In genomic region chr16:44337541-44337940, GRCm38 (mm10) we compare ENCODE assay signal across 20 mouse cellular contexts. TPM values are rescaled to one million over a fixed set of nuclear protein-coding genes. Genes with fewer than 3 reads are reported as not detected.
DNase-seq lines count a peak whose midpoint lies in the region; ATAC-seq lines count a peak whose summit lies in the region.
"Had no signal": no experiment of that assay in that cellular context is flagged by ENCODE, and none has a peak within 500 bp of the region (broad histone marks: within the 10 kb centered on the region; RNA-seq: fewer than 3 reads in every experiment).

No protein-coding gene starts in this region.

- no peak overlapping the region for H3K27ac ChIP-seq in midbrain, embryonic 11.5 days (ENCODE audit: low read depth, low read length)
- H3K27ac ChIP-seq in midbrain, embryonic 14.5 days (replicated peaks; ENCODE audit: low read depth, low read length) = no peak overlapping the region
- H3K27ac ChIP-seq in forebrain, embryonic 10.5 days = no peak overlapping the region
- H3K27ac ChIP-seq: embryonic facial prominence, embryonic 10.5 days; embryonic facial prominence, embryonic 12.5 days; forebrain, embryonic 13.5 days; forebrain, embryonic 15.5 days had no signal

- no peak for ATAC-seq in midbrain, embryonic 11.5 days (ENCODE audit: low FRiP score)
- ATAC-seq in midbrain, embryonic 14.5 days (ENCODE audit: low FRiP score, low TSS enrichment) = no peak
- ATAC-seq: activated CD4-positive, CD25-positive, alpha-beta regulatory T cell, adult 4 months; forebrain, embryonic 13.5 days; forebrain, embryonic 15.5 days had no signal

- H3K9ac ChIP-seq in midbrain, embryonic 11.5 days (ENCODE audit: low read length) = no peak overlapping the region
- no peak overlapping the region for H3K9ac ChIP-seq in midbrain, embryonic 14.5 days (replicated peaks; ENCODE audit: low read length)
- H3K9ac ChIP-seq: embryonic facial prominence, embryonic 12.5 days; forebrain, embryonic 13.5 days; forebrain, embryonic 15.5 days had no signal

- H3K4me2 ChIP-seq in midbrain, embryonic 11.5 days = no peak overlapping the region
- H3K4me2 ChIP-seq in midbrain, embryonic 14.5 days (ENCODE audit: low read length) = no peak overlapping the region
- H3K4me2 ChIP-seq: embryonic facial prominence, embryonic 12.5 days; forebrain, embryonic 13.5 days; forebrain, embryonic 15.5 days had no signal

- no peak overlapping the region for H3K4me3 ChIP-seq in midbrain, embryonic 11.5 days (ENCODE audit: low read depth, low read length)
- no peak overlapping the region for H3K4me3 ChIP-seq in midbrain, embryonic 14.5 days (replicated peaks; ENCODE audit: low read depth, low read length)
- H3K4me3 ChIP-seq in forebrain, embryonic 10.5 days = no peak overlapping the region
- H3K4me3 ChIP-seq: embryonic facial prominence, embryonic 10.5 days; embryonic facial prominence, embryonic 12.5 days; erythroblast, embryonic 14.5 days; forebrain, embryonic 13.5 days; forebrain, embryonic 15.5 days had no signal

- no peaks in the 10 kb centered on the region for H3K9me3 ChIP-seq in midbrain, embryonic 11.5 days (ENCODE audit: control insufficient read depth, low read length)
- no peaks in the 10 kb centered on the region for H3K9me3 ChIP-seq in midbrain, embryonic 14.5 days (ENCODE audit: control insufficient read depth, low read length)
- H3K9me3 ChIP-seq in forebrain, embryonic 10.5 days = no peaks in the 10 kb centered on the region
- H3K9me3 ChIP-seq: embryonic facial prominence, embryonic 10.5 days; embryonic facial prominence, embryonic 12.5 days; forebrain, embryonic 13.5 days; forebrain, embryonic 15.5 days had no signal

- H3K36me3 ChIP-seq in midbrain, embryonic 11.5 days (ENCODE audit: control insufficient read depth, insufficient read depth, low read length) = no peaks in the 10 kb centered on the region
- no peaks in the 10 kb centered on the region for H3K36me3 ChIP-seq in midbrain, embryonic 14.5 days (ENCODE audit: control insufficient read depth, insufficient read depth, low read length)
- no peaks in the 10 kb centered on the region for H3K36me3 ChIP-seq in forebrain, embryonic 10.5 days (replicated peaks)
- H3K36me3 ChIP-seq: embryonic facial prominence, embryonic 10.5 days; embryonic facial prominence, embryonic 12.5 days; forebrain, embryonic 15.5 days had no signal

- 0 out of 2 replicates have a peak, but pooled peaks cover 5% of the 10 kb centered on the region for H3K4me1 ChIP-seq in midbrain, embryonic 11.5 days (ENCODE audit: control insufficient read depth, insufficient read depth, low read length)
- H3K4me1 ChIP-seq in midbrain, embryonic 14.5 days (ENCODE audit: control insufficient read depth, insufficient read depth, low read length) = no peaks in the 10 kb centered on the region
- H3K4me1 ChIP-seq in forebrain, embryonic 10.5 days = peaks cover 9% of the 10 kb centered on the region

- peak; percentile 8 for DNase-seq in midbrain, embryonic 11.5 days (ENCODE audit: low spot score, missing footprints)
- no peak for DNase-seq in midbrain, embryonic 14.5 days
- DNase-seq in naive thymus-derived CD4-positive, alpha-beta T cell, adult 2 months (ENCODE audit: low read depth) = peak; percentile 28
- no peak for DNase-seq in forebrain, embryonic 10.5 days (ENCODE audit: extremely low spot score, low spot score)
- DNase-seq in right cerebral cortex, postnatal 4 days = no peak
- DNase-seq: adrenal gland, adult 8-10 months; adrenal gland, postnatal 14 days; adrenal gland, postnatal 36 days; B cell, adult 2 months; cerebellum, adult 11-12 months; cerebellum, adult 2 months; cerebellum, adult 9-10 months; cerebellum, postnatal 10 days; cerebellum, postnatal 25 days had no signal

- peaks cover 11% of the 10 kb centered on the region for H3K27me3 ChIP-seq in midbrain, embryonic 11.5 days (ENCODE audit: control insufficient read depth, insufficient read depth, low read length)
- H3K27me3 ChIP-seq in midbrain, embryonic 14.5 days (ENCODE audit: control insufficient read depth, insufficient read depth, low read length) = peaks cover 10% of the 10 kb centered on the region
- H3K27me3 ChIP-seq in forebrain, embryonic 10.5 days (ENCODE audit: poor library complexity, severe bottlenecking) = peaks cover 26% of the 10 kb centered on the region

RNA-seq across cellular contexts. Expression of gene Sidt1, which starts 4.5 kb away (rescaled TPM):
- polyA plus RNA-seq in midbrain, embryonic 11.5 days (2014; fragmentation: Nextera tagmentation; extraction: Ambion mirVana) = 0.15 and 0.31 TPM in 2 replicates
- 3.4 and 7.6 TPM in 2 replicates for polyA plus RNA-seq in midbrain, embryonic 14.5 days (2014; fragmentation: Nextera tagmentation; extraction: Ambion mirVana)
- 0.15 and 0.18 TPM in 2 replicates for polyA plus RNA-seq in forebrain, embryonic 10.5 days (2016; fragmentation: Nextera tagmentation; extraction: Ambion mirVana)
- polyA plus RNA-seq: erythroblast, embryonic 14.5 days had no signal

RNA-seq across cellular contexts. Expression of gene Spice1, which starts 9.4 kb away (rescaled TPM):
- polyA plus RNA-seq in midbrain, embryonic 11.5 days (2014; fragmentation: Nextera tagmentation; extraction: Ambion mirVana) = 36.8 and 38.5 TPM in 2 replicates
- polyA plus RNA-seq in midbrain, embryonic 14.5 days (2014; fragmentation: Nextera tagmentation; extraction: Ambion mirVana) = 9.6 and 16.6 TPM in 2 replicates
- 32.4 and 35.9 TPM in 2 replicates for polyA plus RNA-seq in forebrain, embryonic 10.5 days (2016; fragmentation: Nextera tagmentation; extraction: Ambion mirVana)

RNA-seq across cellular contexts. Expression of gene Cfap44, which starts 57.1 kb away (rescaled TPM):
- 0.89 and 1.5 TPM in 2 replicates for polyA plus RNA-seq in midbrain, embryonic 11.5 days (2014; fragmentation: Nextera tagmentation; extraction: Ambion mirVana)
- 4.3 and 6.1 TPM in 2 replicates for polyA plus RNA-seq in midbrain, embryonic 14.5 days (2014; fragmentation: Nextera tagmentation; extraction: Ambion mirVana)
- polyA plus RNA-seq in forebrain, embryonic 10.5 days (2016; fragmentation: Nextera tagmentation; extraction: Ambion mirVana) = 0.45 and 0.63 TPM in 2 replicates
- polyA plus RNA-seq: activated CD4-positive, CD25-positive, alpha-beta regulatory T cell, adult 4 months; erythroblast, embryonic 14.5 days had no signal

Comparison
In these comparisons a context has a peak if more than half of its experiments do, and no peak if none do; other contexts are left out.
1. DNase-seq: peak in midbrain, embryonic 11.5 days (single experiment) and naive thymus-derived CD4-positive, alpha-beta T cell, adult 2 months (single experiment); none in midbrain, embryonic 14.5 days (single experiment), forebrain, embryonic 10.5 days (single experiment) and right cerebral cortex, postnatal 4 days (single experiment).